Mouse (Mus musculus): ENCODE data around the gene Ptgdr2.

Gene Ptgdr2

DNA sequence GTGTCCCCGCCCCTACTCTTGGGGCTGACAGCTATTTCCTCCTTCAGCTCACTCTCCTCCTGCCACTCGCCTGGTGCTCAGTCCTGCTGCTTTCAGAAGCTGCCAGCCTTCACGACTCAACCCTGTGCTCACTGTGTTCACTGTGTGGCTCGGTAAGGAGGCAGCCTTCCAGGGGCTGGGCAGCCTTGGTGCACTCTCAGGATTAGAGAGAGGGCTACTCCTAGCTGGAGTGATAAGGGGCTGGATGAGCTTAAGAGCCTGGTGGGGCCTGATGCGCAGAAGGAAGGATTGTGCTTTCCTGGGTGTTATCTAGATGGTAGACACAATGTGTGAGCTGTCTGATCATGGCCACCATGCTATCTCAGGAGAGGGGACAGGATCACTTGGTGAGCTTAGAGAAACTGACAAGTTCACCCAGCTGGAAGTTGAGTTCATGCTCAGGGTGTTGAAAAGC, at the start of gene Ptgdr2:
Ptgdr2 (plus strand) TSS at position 51 of the 454 bp plus-strand sequence.
- in situ Hi-C loops (cut with MboI, MseI) = no loop called here

GRCm38 (mm10) chr19:10892201-10892600, 44.8 kb upstream of the Ptgdr2 start:
- in situ Hi-C loops (cut with MboI, MseI) = no loop called here

- in situ Hi-C loops (cut with MboI, MseI) = no loop called here
Observed at GRCm38 (mm10) chr19:10895016-10895528, 41.9 kb upstream of the Ptgdr2 start, which contains the start of gene Prpf19. Gene Prpf19 (plus strand): TSS chr19:10895231.

- in situ Hi-C loops (cut with MboI, MseI) = no loop called here
Observed at GRCm38 (mm10) chr19:10895708-10896107, 41.3 kb upstream of the Ptgdr2 start.

GRCm38 (mm10) chr19:10896849-10897248, 40.1 kb upstream of the Ptgdr2 start:
- in situ Hi-C loops (cut with MboI, MseI) = no loop called here

DNA sequence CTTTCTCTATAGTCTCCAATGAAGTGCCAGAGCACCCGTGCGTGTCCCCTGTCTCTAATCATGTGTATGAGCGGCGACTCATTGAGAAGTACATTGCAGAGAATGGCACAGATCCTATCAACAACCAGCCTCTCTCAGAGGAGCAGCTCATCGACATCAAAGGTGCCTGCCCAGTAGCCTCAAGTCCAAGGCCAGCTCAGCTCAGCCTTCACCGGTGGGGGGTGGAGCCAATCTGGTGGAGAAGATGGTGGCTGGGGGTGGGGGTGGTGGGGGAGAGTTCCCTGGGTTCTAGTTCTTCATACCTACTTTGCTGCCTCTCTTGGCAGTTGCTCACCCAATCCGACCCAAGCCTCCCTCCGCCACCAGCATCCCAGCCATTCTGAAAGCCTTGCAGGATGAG, 39.5 kb upstream of the Ptgdr2 start:
- in situ Hi-C loops (cut with MboI, MseI) = no loop called here

- in situ Hi-C loops (cut with MboI, MseI) = no loop called here
Observed at GRCm38 (mm10) chr19:10900315-10900714, 36.6 kb upstream of the Ptgdr2 start.

GRCm38 (mm10) chr19:10901046-10901445, 35.9 kb upstream of the Ptgdr2 start:
- in situ Hi-C loops (cut with MboI, MseI) = no loop called here

- in situ Hi-C loops (cut with MboI, MseI) = no loop called here
Observed at GRCm38 (mm10) chr19:10904512-10904911, 32.4 kb upstream of the Ptgdr2 start.

DNA sequence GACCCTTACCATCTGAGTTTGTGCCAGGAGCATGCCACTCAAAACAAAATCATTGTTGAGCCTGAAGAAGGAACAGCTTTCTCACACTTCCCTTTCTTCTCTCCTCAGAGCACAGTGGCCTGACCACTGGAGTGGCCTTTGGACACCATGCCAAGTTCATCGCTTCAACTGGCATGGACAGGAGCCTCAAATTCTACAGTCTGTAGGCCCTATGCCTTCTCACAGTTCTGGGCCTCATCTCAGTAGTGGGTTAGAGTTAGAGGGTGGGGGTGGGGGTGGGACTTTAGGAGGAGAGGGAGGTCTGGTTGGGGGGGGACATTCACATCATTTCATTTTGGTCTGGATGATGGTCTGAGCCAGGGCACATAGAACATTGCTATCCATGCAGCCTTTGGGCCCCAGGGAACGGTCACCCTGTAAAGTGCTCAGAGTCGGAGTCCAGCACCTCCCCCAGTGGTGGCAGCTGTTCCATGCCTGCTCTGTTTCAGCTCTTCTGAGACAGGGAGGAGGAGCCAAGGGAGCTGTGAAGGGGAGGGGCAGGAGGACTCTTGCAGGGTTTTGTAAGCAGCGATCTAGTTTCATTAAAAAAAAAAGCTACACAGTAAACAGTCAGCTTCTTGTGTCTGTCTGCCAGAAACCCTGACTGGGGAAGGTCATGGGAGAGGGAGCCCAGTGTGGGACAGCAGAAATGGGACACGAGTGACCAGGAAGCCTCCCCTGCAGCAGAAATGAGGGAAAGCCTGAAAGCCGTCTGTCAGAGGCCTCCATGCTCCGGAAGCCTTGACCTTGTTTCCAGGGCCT, 31.8 kb upstream of the Ptgdr2 start:
- in situ Hi-C loops (cut with MboI, MseI) = no loop called here

DNA sequence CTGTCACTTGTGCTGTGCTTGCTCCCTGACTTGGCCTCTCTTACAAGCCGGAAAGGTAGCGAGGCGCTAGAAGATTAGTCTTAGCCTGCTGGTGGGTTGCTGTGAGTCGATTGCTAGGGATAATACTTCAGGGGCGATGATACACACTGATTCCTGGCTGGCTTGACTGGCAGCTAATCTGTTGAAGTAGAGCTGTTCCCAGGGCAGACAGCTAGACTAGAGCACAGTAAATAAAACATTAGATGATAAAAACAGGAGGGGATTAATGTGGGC, 31.3 kb upstream of the Ptgdr2 start:
- in situ Hi-C loops (cut with MboI, MseI) = no loop called here

- in situ Hi-C loops (cut with MboI, MseI) = no loop called here
Observed at GRCm38 (mm10) chr19:10907891-10908290, 29.1 kb upstream of the Ptgdr2 start.

DNA sequence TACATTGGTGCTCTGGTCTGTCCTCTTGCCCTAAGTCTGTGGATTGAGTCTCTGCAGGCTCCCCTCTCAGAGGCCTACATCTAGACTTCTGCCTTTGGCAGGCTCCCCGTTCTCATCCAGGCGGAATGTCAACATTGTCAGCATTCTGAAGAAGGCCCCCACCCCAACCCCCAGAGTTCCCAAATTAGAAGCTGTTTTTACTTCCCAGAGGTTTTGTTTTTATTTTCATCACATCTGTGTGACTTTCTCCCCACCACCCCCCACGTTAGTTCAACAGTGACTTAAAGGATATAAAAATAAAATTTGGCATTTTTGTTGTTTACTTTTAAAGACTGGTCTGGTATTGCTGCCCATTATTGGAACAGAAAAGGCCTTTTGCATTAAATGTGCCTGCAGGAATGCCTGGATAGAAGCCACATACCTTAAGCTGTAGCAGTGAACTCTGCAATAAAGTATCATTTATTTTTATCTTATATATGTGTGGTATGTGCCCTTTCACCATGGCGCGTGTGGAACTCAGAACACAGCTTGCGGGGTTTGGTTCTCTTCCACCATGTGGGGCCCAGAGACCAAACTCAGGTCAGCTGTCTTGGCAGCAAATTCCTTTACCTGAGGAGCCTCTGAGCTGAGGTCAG, 27.8 kb upstream of the Ptgdr2 start:
- in situ Hi-C loops (cut with MboI, MseI) = no loop called here

DNA sequence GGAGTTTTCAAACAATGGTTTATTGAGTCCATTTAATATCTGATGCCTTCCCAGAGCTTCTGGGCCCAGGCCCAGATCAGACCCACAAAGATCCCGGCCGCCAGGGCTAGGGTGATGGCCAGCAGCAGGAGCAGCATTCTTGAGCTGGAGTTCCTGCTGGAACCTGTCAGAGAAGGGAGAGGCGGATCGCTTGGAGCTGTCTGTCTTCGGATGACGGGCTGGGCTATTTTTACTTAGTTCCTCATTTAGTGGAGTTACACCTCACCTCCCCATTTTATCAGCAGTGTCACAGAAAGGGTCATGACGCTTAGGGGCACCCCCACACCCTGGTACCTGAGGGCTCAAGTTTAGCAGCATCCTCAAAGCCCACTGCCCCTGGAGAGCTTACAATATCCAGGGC, 22.7 kb upstream of the Ptgdr2 start:
- in situ Hi-C loops (cut with MboI, MseI) = loop anchor here (10.0 kb wide), 1 partner anchor 51 kb away; no protein-coding TSS in a partner anchor

GRCm38 (mm10) chr19:10914870-10915269, 22.1 kb upstream of the Ptgdr2 start:
- in situ Hi-C loops (cut with MboI, MseI) = loop anchor here (10.0 kb wide), 1 partner anchor 50 kb away; no protein-coding TSS in a partner anchor

DNA sequence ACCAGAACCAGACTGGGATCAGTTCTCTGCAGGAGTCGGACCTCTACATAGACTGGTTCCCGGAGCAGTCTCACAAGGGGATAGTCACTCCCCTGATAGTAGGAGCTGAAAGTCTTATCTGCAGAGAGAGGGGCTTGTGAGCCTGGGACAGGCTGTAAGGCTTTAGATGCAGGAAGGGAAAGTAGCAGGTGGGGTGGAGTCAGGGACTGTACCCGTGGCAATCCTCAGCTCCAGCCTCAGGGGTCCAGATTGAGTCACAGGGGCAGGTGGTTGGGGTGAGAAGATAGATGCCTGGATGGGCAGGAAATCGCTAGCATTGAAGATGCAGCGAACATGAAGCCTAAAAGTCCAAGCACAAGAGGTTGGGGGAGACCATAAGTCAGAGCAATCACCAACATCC, 20.5 kb upstream of the Ptgdr2 start:
- in situ Hi-C loops (cut with MboI, MseI) = loop anchor here (10.0 kb wide), 1 partner anchor 48 kb away; no protein-coding TSS in a partner anchor

DNA sequence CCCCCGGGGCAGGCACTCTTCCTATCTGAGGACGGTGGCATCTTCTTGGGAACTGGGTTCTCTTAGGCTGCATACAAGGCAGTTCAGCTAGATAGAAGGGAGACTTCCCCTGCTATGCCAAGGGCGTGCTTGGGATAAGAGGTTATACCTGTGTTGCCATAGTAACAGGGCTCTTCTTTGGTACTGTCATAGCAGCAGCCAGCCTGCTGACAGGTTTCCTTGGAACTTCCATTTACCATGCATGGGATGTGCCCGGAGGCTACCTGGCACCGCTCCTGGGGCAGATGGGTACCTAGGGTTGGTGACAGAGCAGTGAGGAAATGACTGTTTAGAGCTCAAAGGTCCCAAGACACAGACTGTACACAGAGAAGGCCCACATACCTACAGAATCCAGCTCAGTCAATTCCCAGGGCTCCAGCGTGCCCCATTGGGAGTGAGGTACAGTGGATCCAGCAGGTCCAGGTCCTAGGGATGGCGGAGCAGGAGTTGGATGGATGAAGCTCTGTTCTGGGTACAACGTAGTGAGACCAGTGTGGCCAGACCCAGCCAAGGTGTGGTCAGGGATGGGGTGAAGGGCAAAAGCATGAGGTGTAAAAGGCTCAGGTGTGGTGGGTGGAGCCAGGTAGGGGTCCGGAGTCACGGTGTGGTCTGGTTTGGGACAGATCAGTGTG, 18.5 kb upstream of the Ptgdr2 start:
- in situ Hi-C loops (cut with MboI, MseI) = loop anchor here (10.0 kb wide), 1 partner anchor 46 kb away; no protein-coding TSS in a partner anchor

DNA sequence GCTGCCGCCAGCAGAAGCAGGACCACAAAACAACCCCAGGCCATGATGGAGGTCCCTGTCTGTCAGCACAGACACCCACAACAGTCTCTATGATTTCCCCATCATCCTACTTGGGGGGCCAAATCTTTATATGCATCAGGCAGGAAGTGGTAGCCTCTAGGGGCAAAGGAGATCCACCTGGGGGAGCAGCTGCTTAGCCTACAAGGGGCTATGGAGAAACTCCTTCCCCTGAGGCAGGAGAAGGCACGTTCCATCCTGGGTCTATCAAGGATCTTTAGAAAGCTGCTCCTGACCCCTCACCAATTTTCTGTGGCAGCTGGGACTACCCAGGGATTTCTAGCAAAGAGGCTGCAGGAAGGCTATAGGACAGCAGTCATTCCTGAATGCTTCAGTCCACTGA, 16.4 kb upstream of the Ptgdr2 start, which contains the start of gene Zp1:
Zp1 (minus strand) TSS at position 101 of the 400 bp plus-strand sequence.
- in situ Hi-C loops (cut with MboI, MseI) = no loop called here

DNA sequence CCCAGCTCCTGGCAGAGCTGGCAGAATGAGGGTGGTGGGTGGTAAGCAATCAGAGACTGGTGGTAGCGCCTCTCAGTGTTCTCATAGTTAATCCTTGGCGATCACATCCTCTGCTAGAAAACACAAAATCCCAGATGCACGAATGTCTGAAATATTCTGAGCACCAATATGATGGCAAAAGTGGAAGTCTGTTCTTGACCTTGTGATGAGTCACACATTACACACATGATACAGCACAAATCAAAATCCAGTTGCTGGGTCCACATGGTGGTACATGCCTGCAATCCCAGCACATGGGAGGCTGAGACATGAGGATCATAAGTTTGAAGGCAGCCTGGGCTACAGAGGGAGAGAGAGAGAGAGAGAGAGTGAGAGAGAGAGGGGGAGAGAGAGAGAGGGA, 15.9 kb upstream of the Ptgdr2 start:
- in situ Hi-C loops (cut with MboI, MseI) = no loop called here

- in situ Hi-C loops (cut with MboI, MseI) = no loop called here
Observed at GRCm38 (mm10) chr19:10924220-10924619, 12.7 kb upstream of the Ptgdr2 start.

- in situ Hi-C loops (cut with MboI, MseI) = no loop called here
Observed at GRCm38 (mm10) chr19:10926123-10926621, 10.8 kb upstream of the Ptgdr2 start.

DNA sequence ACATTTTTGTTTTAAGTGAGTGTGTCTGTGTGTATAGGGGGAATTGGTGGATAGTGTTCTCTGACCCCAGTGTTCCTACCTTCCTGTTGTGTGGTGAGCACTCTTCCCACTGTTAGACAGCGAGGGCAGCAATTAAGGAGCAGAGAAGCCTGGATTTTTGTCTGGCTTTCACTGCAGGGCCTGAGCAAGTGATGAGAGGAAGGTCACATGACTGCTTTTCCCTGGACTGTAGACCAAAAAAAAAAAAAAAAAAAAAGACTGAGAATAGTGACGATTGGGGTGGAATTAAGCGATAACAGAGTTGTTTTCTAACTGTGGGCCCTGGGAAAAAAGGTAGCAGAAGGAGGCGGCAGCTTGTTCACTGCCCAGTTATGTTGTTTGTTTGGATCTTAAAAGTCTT, 10.3 kb upstream of the Ptgdr2 start:
- in situ Hi-C loops (cut with MboI, MseI) = no loop called here
